Mouse (Mus musculus) mouse embryonic stem cell (cell line): ENCODE results near the gene Gm4559.
"Not testable (repeated sequence)": the region's sequence is repeated elsewhere in the genome, so short reads cannot be mapped to it uniquely, and the experiment has no call there.

Experiments used
- in situ Hi-C, 2 experiments: fragments of 300-500 bp; cut with MboI; formaldehyde crosslinking; loops; 1 replicate in 1 of 2; 3 replicates in 1 of 2; pipeline ENCODE4 v1.14.3; 2019 to 2020; ENCODE audit warnings: low sequenced_read_pairs in 2 of 2, low pct_unique_long_range_greater_than_20kb in 1 of 2, mixed read lengths in 1 of 2; ENCODE audit not compliant: unreplicated experiment in 1 of 2

Gene Gm4559

GRCm38 (mm10) chr7:142274263-142274662 lies at the start of gene Gm4559:
Gm4559 (minus strand) TSS chr7:142274363.
- in situ Hi-C loops = not testable (repeated sequence)

- in situ Hi-C loops = no loop called here
Observed at GRCm38 (mm10) chr7:142323396-142324117, 49.4 kb upstream of the Gm4559 start.

GRCm38 (mm10) chr7:142322641-142323040 lies 48.5 kb upstream of the Gm4559 start:
- in situ Hi-C loops = no loop called here

GRCm38 (mm10) chr7:142321637-142322306 lies 47.6 kb upstream of the Gm4559 start:
- in situ Hi-C loops = not testable (repeated sequence)

- in situ Hi-C loops = no loop called here
Observed at GRCm38 (mm10) chr7:142320906-142321305, 46.7 kb upstream of the Gm4559 start.

- in situ Hi-C loops = no loop called here
Observed at GRCm38 (mm10) chr7:142319124-142319523, 45.0 kb upstream of the Gm4559 start.

- in situ Hi-C loops = no loop called here
Observed at GRCm38 (mm10) chr7:142317216-142317615, 43.1 kb upstream of the Gm4559 start.

- in situ Hi-C loops = no loop called here
Observed at GRCm38 (mm10) chr7:142316558-142316957, 42.4 kb upstream of the Gm4559 start.

- in situ Hi-C loops = no loop called here
Observed at GRCm38 (mm10) chr7:142314600-142315285, 40.6 kb upstream of the Gm4559 start.

- in situ Hi-C loops = not testable (repeated sequence)
Observed at GRCm38 (mm10) chr7:142303929-142304328, 29.8 kb upstream of the Gm4559 start.

GRCm38 (mm10) chr7:142303249-142303648 lies 29.1 kb upstream of the Gm4559 start, which contains the start of gene Krtap5-4:
Krtap5-4 (plus strand) TSS chr7:142303549.
- in situ Hi-C loops = no loop called here

- in situ Hi-C loops = not testable (repeated sequence)
Observed at GRCm38 (mm10) chr7:142297018-142297417, 22.9 kb upstream of the Gm4559 start, which contains the start of gene Krtap5-1. Krtap5-1 (minus strand) TSS chr7:142297118.

GRCm38 (mm10) chr7:142296108-142296507 lies 21.9 kb upstream of the Gm4559 start:
- in situ Hi-C loops = not testable (repeated sequence)

GRCm38 (mm10) chr7:142295418-142295817 lies 21.3 kb upstream of the Gm4559 start:
- in situ Hi-C loops = no loop called here

- in situ Hi-C loops = not testable (repeated sequence)
Observed at GRCm38 (mm10) chr7:142293851-142294250, 19.7 kb upstream of the Gm4559 start.

- in situ Hi-C loops = not testable (repeated sequence)
Observed at GRCm38 (mm10) chr7:142285910-142286612, 11.9 kb upstream of the Gm4559 start.

- in situ Hi-C loops = no loop called here
Observed at GRCm38 (mm10) chr7:142285130-142285835, 11.1 kb upstream of the Gm4559 start.

- in situ Hi-C loops = no loop called here
Observed at GRCm38 (mm10) chr7:142284615-142285080, 10.5 kb upstream of the Gm4559 start.
